Mouse (Mus musculus) embryo, embryonic 9.5 days (tissue): Measurements from ENCODE around the gene Gabarap.
A peak's percentile ranks its signal among the peaks of the same experiment; 100 is the strongest.
"Not testable (repeated sequence)": the region's sequence is repeated elsewhere in the genome, so short reads cannot be mapped to it uniquely, and the experiment has no call there.

Experiments
- DNase-seq: peaks from one replicate; pipeline ENCODE4 v3.0.0-alpha.2; 2017; ENCODE audit errors: extremely low spot score

The Gabarap gene

GRCm38 (mm10) chr11:69998567-69999491 is 7.9 kb downstream of the Gabarap start:
- DNase-seq: no peak

DNA sequence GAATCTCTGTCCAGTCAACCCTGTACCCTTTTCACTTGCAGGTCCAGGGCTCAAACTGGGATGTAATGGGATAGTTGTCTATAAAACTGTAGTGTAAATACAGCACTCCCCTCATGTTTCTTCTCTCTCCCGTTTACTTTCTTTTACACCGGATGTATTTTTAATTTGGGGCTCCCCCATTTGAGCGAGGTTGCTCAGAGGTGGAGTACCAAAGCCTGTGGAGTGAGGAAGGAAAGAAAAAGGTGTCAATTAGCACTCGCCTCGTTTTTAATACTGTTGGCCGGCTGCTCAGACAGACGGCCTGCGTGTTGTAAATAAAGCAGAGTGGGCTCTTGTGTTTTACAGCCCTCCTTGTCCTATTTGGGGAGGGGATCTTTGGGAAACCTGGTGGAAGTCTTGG is 8.7 kb downstream of the Gabarap start:
- no peak for DNase-seq

DNA sequence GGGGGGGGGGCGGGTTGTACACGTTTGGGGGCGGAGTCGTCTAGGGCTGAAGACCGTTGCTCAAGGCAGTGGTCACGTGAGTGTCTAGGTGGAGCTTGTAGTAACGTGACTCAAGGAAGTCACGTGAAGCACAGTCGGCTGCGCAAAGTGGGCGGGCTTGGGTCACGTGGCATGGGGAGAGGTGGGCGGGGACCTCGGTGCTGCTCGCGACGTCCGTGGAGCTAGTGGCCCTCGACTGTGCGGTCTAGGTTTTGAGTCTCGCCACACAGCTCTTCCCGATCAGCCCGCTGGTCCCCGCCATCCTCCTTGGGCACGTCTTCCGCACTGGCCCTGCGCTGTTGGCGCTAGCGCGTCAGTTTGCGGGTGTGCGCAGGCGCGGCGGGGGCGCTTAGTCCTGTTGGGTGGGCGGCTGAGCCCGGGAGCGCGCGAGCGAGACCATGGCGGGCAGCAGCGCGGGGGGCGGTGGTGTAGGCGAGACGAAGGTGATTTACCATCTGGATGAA is 9.5 kb downstream of the Gabarap start, which contains the start of gene Dvl2:
Dvl2 (plus strand) TSS at position 200 of the 503 bp plus-strand sequence.
- peak; percentile 94 for DNase-seq

- DNase-seq: no peak
Observed at GRCm38 (mm10) chr11:70001159-70001558, 10.2 kb downstream of the Gabarap start.

DNA sequence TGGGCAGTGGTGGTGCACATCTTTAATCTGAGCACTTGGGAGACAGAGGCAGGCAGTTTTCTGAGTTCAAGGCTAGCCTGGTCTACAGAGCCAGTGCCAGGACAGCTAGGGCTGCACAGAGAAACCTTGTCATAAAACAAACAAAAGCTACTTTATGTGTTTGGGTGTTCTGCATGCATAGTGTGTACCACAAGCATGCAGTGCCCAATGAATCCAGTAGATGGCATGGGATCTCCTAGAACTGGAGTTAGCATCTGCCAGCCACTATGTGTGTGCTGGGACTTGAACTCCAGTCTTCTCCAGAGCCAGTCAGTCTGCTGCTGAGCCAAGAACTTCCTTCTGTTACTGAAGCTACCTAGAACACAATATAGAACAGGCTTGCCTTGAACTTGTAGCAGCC is 10.9 kb downstream of the Gabarap start:
- no peak for DNase-seq

- no peak for DNase-seq
Observed at GRCm38 (mm10) chr11:70002471-70002870, 11.5 kb downstream of the Gabarap start.

DNA sequence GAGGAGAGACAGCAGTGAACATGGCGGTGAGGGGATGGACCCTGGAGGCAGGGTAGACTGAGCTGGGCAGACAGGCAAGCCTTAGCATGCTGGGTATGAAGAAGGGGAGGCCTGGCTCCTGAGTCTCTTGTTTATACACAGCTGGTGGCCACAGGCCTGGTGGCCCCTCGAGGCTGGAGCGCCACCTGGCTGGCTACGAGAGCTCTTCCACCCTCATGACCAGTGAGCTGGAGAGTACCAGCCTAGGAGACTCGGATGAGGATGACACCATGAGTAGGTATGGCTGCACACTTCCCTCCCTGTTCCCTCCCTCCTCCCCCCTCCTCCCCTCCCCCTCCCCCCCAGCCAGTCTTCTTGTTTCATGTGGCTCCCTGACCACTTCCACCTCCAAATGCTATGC is 14.6 kb downstream of the Gabarap start:
- no peak for DNase-seq

GRCm38 (mm10) chr11:70010033-70010432 is 19.1 kb downstream of the Gabarap start:
- DNase-seq: no peak

DNA sequence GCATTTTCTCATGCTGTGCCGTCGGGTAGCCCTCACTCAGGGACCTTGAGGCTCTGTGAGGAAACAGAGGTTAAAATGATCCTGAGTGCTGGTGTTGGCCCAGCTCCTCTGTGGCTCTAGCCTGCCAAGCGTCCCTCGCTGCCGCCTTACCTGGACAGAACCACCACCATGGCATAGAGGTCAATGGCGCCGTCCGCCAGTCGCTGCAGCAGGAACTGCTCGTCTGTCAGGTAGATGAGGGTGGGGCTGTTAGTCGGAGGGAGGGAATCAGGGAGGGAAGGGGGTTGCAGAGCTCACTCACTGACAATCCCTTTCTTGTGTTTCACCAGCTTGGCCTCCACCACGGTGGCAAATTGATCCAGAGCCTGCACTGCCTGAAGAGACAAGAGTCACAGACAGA is 19.6 kb downstream of the Gabarap start:
- no peak for DNase-seq

- no peak for DNase-seq
Observed at GRCm38 (mm10) chr11:70010961-70011360, 20.0 kb downstream of the Gabarap start.

GRCm38 (mm10) chr11:70012931-70013330 is 22.0 kb downstream of the Gabarap start:
- no peak for DNase-seq

DNA sequence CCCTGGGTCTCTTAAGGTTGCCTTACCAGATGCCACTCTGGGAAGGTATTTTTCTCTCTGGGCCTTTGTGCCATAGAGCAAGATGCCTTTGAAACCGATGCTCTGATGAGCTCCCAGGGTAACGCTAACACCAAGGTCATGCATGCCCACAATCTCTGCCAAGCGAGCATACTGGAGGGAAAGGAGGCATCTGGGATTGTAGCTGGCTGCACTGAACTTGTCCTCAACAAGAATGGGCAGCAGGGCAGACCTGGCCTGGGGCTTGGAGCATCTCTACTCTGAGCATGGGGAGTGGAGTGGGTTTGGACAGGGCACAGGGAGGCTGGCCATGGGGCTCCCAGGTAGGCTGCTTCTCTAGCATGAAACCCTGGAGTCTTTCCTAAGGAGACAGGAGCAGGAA is 22.5 kb downstream of the Gabarap start:
- no peak for DNase-seq

GRCm38 (mm10) chr11:70014051-70014450 is 23.1 kb downstream of the Gabarap start:
- DNase-seq: no peak

DNA sequence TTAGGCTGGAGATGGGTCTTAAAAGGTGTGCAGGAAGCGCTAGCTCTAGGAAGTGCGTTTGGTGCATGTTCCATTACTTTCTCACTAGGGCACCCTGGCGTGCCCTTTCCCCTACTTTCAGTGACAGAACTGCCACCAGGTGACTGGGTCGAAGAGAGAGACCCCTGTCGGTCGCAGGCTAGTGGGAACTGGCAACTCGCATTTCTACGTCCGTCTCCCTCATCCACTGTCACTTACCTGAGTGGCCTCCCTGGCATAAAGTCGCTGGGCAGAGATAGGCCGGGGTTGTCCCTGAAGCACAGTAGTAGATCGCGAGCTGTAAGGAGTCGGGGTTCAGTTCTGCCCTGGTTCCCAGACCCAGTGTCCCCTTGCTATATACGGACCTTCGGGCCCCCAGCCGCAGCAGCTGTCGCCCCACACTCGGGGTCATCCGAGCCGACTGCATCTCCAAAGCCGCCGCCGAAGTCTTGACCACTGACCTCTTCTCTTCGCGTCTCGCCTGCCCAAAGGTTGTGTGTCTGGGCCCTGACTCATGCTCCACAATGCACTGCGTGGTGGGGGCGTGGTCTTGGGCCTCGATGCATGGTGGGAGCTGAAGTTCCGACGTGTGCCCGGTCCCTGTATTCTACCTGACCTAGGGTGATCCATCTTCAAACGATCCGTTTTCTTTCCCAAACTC is 24.1 kb downstream of the Gabarap start, which contains the start of gene Acadvl:
Acadvl (minus strand) TSS at position 532 of the 679 bp plus-strand sequence.
- DNase-seq: peak; percentile 85

GRCm38 (mm10) chr11:70015677-70016076 is 24.7 kb downstream of the Gabarap start:
- no peak for DNase-seq

DNA sequence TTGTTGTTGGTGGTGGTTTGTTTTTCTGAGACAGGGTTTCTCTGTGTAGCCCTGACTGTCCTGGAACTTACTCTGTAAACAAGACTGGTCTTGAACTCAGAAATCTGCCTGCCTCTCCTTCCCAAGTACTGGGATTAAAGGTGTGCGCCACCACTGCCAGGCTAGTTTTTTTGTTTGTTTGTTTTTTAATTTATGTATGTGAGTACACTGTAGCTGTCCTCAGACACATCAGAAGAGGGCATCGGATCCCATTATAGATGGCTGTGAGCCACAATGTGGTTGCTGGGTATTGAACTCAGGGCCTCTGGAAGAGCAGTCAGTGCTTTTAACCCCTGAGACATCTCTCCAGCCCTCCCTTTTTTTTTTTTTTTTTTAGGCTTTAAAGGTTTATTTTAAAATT is 25.2 kb downstream of the Gabarap start:
- DNase-seq: not testable (repeated sequence)

DNA sequence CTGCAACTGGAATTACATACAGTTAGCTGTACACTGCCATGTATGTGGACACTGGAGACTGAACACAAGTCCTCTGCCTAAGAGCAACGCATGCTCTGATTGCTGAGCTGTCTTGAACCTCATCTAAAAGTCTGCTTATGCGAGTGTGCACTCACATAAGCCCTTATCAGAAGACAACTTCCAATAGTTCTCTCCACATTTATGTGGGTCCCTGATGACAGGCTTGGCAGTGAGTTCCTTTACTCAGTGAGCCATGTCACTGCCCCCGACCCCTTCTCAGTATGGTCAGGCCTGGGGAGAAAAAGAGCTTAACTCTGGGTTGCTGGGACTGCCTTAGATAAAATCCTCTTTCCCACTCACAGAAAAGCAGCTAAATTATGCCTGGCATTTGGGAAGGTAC is 25.7 kb downstream of the Gabarap start, which contains the start of gene Dlg4:
Dlg4 (plus strand) TSS at position 274 of the 400 bp plus-strand sequence.
- no peak for DNase-seq

- no peak for DNase-seq
Observed at GRCm38 (mm10) chr11:70017199-70017767, 26.3 kb downstream of the Gabarap start.

DNA sequence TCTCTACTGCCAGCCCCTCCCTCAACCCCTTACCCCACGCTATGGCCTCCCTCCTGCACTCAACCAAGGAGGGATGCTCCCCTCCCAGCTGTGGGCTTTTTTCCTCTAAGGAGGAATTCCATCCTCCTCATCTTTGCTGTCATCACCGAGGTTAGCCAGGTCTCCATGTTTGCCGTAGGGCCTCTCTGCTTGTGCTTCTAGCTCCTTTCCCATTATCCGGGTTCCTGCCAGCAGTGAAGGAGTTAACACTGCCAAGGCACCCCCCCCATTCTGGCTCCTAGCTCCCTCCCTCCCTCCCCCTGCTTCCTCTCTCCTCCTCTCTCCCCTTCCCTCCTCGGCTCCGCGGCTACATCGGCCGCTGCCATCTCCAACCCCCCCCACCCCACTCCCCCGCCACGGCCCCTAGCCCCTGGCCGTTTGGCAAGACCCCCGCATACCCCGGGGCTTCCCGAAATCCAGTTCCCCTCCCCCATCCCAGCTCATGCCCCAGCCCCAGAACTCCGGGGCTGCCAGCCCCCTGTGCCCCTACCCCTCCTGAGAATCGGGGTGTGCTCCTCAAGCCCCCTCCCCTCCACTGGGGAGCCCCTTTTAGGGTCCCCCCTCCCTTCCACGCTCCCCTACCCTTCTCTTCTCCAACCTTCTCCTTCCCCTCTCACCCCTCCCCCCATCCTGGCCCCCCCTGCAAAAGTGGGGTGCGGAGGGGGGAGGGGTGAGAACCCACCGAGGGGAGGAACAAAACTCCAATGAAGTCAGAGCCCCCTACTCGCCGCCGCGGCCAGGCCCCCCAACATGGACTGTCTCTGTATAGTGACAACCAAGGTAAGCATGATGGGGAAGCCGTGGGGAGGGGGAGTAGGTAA is 27.4 kb downstream of the Gabarap start:
- DNase-seq: peak; percentile 81

- no peak for DNase-seq
Observed at GRCm38 (mm10) chr11:70019495-70020021, 28.6 kb downstream of the Gabarap start.
